Comparison of ENCODE assay signal across 20 mouse cellular contexts in the genomic region with DNA sequence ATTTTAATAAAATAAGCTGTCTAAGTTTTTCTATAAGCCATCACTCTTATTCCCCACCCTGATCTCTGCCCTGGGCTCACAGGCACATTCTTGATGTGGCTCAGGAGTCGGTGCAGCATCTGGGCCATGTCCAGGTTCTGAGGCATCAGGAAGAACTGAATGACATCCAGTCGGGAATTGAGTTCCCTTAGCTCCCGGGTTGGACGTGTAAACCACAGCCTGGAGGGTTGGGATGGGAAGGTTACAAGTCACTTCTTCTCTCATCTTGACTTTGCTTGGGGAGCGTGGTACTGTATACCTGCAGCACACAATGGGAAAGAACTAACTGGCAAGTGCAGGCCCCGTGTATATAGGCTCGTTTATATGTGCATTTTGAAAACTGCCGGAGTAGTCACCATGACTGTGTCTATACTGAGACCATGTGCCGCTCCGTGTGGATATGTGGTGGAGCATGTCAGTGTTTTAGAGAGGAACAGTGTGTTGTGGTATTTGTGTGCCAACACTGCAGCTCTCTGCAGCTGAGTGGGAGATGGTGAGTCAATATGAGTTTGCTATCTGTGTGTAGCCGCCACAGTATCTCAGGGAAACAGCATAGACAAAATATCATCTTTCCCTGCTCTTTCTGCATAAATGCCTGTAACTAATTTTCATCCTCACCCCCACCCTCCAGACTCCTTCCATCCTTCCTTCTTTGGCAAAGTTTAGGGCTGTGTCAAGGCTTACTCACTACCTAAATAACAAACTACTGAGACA. TPM values are rescaled to one million over a fixed set of nuclear protein-coding genes. Genes with fewer than 3 reads are reported as not detected.
A peak's percentile ranks its signal among the peaks of the same experiment; 100 is the strongest.
DNase-seq lines count a peak whose midpoint lies in the region; ATAC-seq lines count a peak whose summit lies in the region.
"Had no signal": no experiment of that assay in that cellular context is flagged by ENCODE, and none has a peak within 500 bp of the region (broad histone marks: within the 10 kb centered on the region; RNA-seq: fewer than 3 reads in every experiment).

No protein-coding gene starts in this region.

- peaks cover 4% of the 10 kb centered on the region for H3K4me1 ChIP-seq in intestine, embryonic 16.5 days (ENCODE audit: control insufficient read depth, insufficient read depth, low read length)
- H3K4me1 ChIP-seq: hindbrain, embryonic 15.5 days; midbrain, embryonic 15.5 days; neural tube, embryonic 15.5 days had no signal

- ATAC-seq in intestine, embryonic 16.5 days, result no peak
- ATAC-seq: forebrain, embryonic 14.5 days; intestine, embryonic 15.5 days; midbrain, embryonic 15.5 days had no signal

- H3K9ac ChIP-seq in intestine, embryonic 16.5 days (ENCODE audit: low read depth, low read length), result no peak overlapping the region
- H3K9ac ChIP-seq: hindbrain, embryonic 15.5 days; intestine, embryonic 15.5 days; midbrain, embryonic 15.5 days; neural tube, embryonic 15.5 days had no signal

- no peak overlapping the region for H3K4me2 ChIP-seq in intestine, embryonic 16.5 days (ENCODE audit: low read depth, low read length)
- H3K4me2 ChIP-seq: hindbrain, embryonic 15.5 days; intestine, embryonic 15.5 days; midbrain, embryonic 15.5 days; neural tube, embryonic 15.5 days had no signal

- no peaks in the 10 kb centered on the region for H3K27me3 ChIP-seq in intestine, embryonic 16.5 days (replicated peaks; ENCODE audit: control insufficient read depth, insufficient read depth, low read length)
- H3K27me3 ChIP-seq: hindbrain, embryonic 15.5 days; intestine, embryonic 15.5 days; midbrain, embryonic 15.5 days; neural tube, embryonic 15.5 days had no signal

- WGBS in intestine, embryonic 16.5 days, result 82% methylated on average over 11 of the region's 11 CpGs

- H3K36me3 ChIP-seq in intestine, embryonic 16.5 days (ENCODE audit: control insufficient read depth, insufficient read depth, low read length), result no peaks in the 10 kb centered on the region
- H3K36me3 ChIP-seq: hindbrain, embryonic 15.5 days; intestine, embryonic 15.5 days; midbrain, embryonic 15.5 days; neural tube, embryonic 15.5 days had no signal

- DNase-seq in layer of hippocampus, adult 18-20 months (ENCODE audit: low spot score in 2 of 2), result peak; percentile 67 to 75
- no peak for DNase-seq in layer of hippocampus, postnatal 10 days (ENCODE audit: low spot score in 2 of 2)
- DNase-seq in right cerebral cortex, postnatal 25 days, result peak; percentile 36
- DNase-seq in right cerebral cortex, postnatal 10 days (ENCODE audit: low spot score in 2 of 2), result no peak
- DNase-seq in brain, adult 2 months (ENCODE audit: low read depth, low spot score), result peak; percentile 82
- no peak for DNase-seq in Muller cell, postnatal 12 days (ENCODE audit: inconsistent ontology term)
- DNase-seq: cerebellum, adult 8-10 months; gastrocnemius, postnatal 10 days; heart, adult 18-20 months; heart, postnatal 36 days; liver; lung, adult 18-20 months had no signal

- no peak overlapping the region for H3K27ac ChIP-seq in intestine, embryonic 16.5 days (ENCODE audit: low read length)
- H3K27ac ChIP-seq: hindbrain, embryonic 15.5 days; intestine, embryonic 15.5 days; midbrain, embryonic 15.5 days; neural tube, embryonic 15.5 days had no signal

- H3K4me3 ChIP-seq in intestine, embryonic 16.5 days (ENCODE audit: low read length), result no peak overlapping the region
- H3K4me3 ChIP-seq: erythroblast, embryonic 14.5 days; hindbrain, embryonic 15.5 days; intestine, embryonic 15.5 days; midbrain, embryonic 15.5 days; neural tube, embryonic 15.5 days had no signal

- no peaks in the 10 kb centered on the region for H3K9me3 ChIP-seq in intestine, embryonic 16.5 days (ENCODE audit: control insufficient read depth, low read length)
- H3K9me3 ChIP-seq: G1E; hindbrain, embryonic 15.5 days; intestine, embryonic 15.5 days; midbrain, embryonic 15.5 days; neural tube, embryonic 15.5 days had no signal

RNA-seq across cellular contexts. Expression of gene Msh5, which starts 7.2 kb away (rescaled TPM):
- 1 to 10 TPM; 1.5 to 1.6 TPM for total RNA-seq in layer of hippocampus, adult 18-20 months (2021)
- total RNA-seq in layer of hippocampus, postnatal 10 days (2021), result 1 to 10 TPM in 1 of 2 experiments, under 1 TPM in 1; 0.91 to 1.4 TPM
- 3.6 and 4.4 TPM in 2 replicates for polyA plus RNA-seq in intestine, embryonic 16.5 days (2015; fragmentation: Nextera tagmentation; extraction: Ambion mirVana)
- total RNA-seq: heart, adult 18-20 months had no signal

RNA-seq across cellular contexts. Expression of gene Clic1, which starts 10.5 kb away (rescaled TPM):
- total RNA-seq in layer of hippocampus, adult 18-20 months (2021), result 1 to 10 TPM; 7.7 to 8.3 TPM
- total RNA-seq in layer of hippocampus, postnatal 10 days (2021), result 10 to 100 TPM; 19.3 to 19.6 TPM
- polyA plus RNA-seq in intestine, embryonic 16.5 days (2015; fragmentation: Nextera tagmentation; extraction: Ambion mirVana), result 405 and 416 TPM in 2 replicates

RNA-seq across cellular contexts. Expression of gene Sapcd1, which starts 11.5 kb away (rescaled TPM):
- total RNA-seq in layer of hippocampus, adult 18-20 months (2021), result 1 to 10 TPM in 1 of 2 experiments, not detected in 1; 1.4 TPM
- total RNA-seq in layer of hippocampus, postnatal 10 days (2021), result 1 to 10 TPM in 1 of 2 experiments, under 1 TPM in 1; 0.53 to 1.4 TPM
- polyA plus RNA-seq in intestine, embryonic 16.5 days (2015; fragmentation: Nextera tagmentation; extraction: Ambion mirVana), result 11.3 TPM in 2 replicates
- total RNA-seq: heart, adult 18-20 months; heart, postnatal 36 days had no signal

RNA-seq across cellular contexts. Expression of gene Ddah2, which starts 19.5 kb away (rescaled TPM):
- total RNA-seq in layer of hippocampus, adult 18-20 months (2021), result 10 to 100 TPM in 1 of 2 experiments, 1 to 10 TPM in 1; 9.4 to 11.0 TPM
- 10 to 100 TPM; 47.3 to 59.0 TPM for total RNA-seq in layer of hippocampus, postnatal 10 days (2021)
- 146 and 170 TPM in 2 replicates for polyA plus RNA-seq in intestine, embryonic 16.5 days (2015; fragmentation: Nextera tagmentation; extraction: Ambion mirVana)

RNA-seq across cellular contexts. Expression of gene Vwa7, which starts 22.9 kb away (rescaled TPM):
- total RNA-seq in layer of hippocampus, adult 18-20 months (2021), result under 1 TPM; 0.15 to 0.22 TPM
- total RNA-seq in layer of hippocampus, postnatal 10 days (2021), result under 1 TPM; 0.16 to 0.30 TPM
- polyA plus RNA-seq in intestine, embryonic 16.5 days (2015; fragmentation: Nextera tagmentation; extraction: Ambion mirVana), result 0.18 and 0.27 TPM in 2 replicates

Comparison
In these comparisons a context has a peak if more than half of its experiments do, and no peak if none do; other contexts are left out.
1. DNase-seq: peak in layer of hippocampus, adult 18-20 months (2 of 2), right cerebral cortex, postnatal 25 days (single experiment) and brain, adult 2 months (single experiment); none in layer of hippocampus, postnatal 10 days (0 of 2), right cerebral cortex, postnatal 10 days (0 of 2) and Muller cell, postnatal 12 days (single experiment).